Mouse (Mus musculus) ES-E14 (cell line): Measurements from ENCODE around the gene Mepe. TPM values are rescaled to one million over a fixed set of nuclear protein-coding genes. Genes with fewer than 3 reads are reported as not detected.

ENCODE experiments used
- DNase-seq: peaks from one replicate; pipeline ENCODE4 v3.0.0-alpha.2; 2013; ENCODE audit warnings: low read depth, low spot score
- H3K27ac ChIP-seq: 2 replicates; pipeline ENCODE4 v1.5.1; 2012; ENCODE audit warnings: low read depth, mild to moderate bottlenecking, low read length, moderate library complexity, mixed read lengths; ENCODE audit not compliant: poor library complexity, insufficient read depth, severe bottlenecking
- H3K36me3 ChIP-seq: 2 replicates; pipeline ENCODE4 v1.6.1; 2012; ENCODE audit warnings: mild to moderate bottlenecking, low read length, moderate library complexity, mixed read lengths; ENCODE audit not compliant: control insufficient read depth, poor library complexity, insufficient read depth, severe bottlenecking
- H3K4me1 ChIP-seq, 2 experiments: fragments of 150-350 bp in 1 of 2; sonication (generic) in 1 of 2; 2 replicates each; pipeline ENCODE4 v1.6.1; 2012; ENCODE audit warnings: low read length in 2 of 2, mild to moderate bottlenecking in 1 of 2, mixed read lengths in 1 of 2; ENCODE audit not compliant: control insufficient read depth in 2 of 2, insufficient read depth in 2 of 2, poor library complexity in 1 of 2
- H3K4me3 ChIP-seq, 2 experiments: fragments of 150-350 bp in 1 of 2; sonication (generic) in 1 of 2; 2 replicates each; pipeline ENCODE4 v1.5.1; 2012; ENCODE audit warnings: low read length in 2 of 2, low read depth in 1 of 2, mild to moderate bottlenecking in 1 of 2, mixed read lengths in 1 of 2; ENCODE audit not compliant: insufficient read depth in 1 of 2, poor library complexity in 1 of 2, severe bottlenecking in 1 of 2
- H3K9ac ChIP-seq: 2 replicates; pipeline ENCODE4 v1.6.1; 2012; ENCODE audit warnings: low read depth, mild to moderate bottlenecking, low read length, mixed read lengths; ENCODE audit not compliant: poor library complexity, insufficient read depth, severe bottlenecking
- H3K9me3 ChIP-seq: fragments of 150-350 bp; sonication (generic); 2 replicates; pipeline ENCODE4 v1.6.1; 2012; ENCODE audit warnings: low read depth, mild to moderate bottlenecking, low read length; ENCODE audit not compliant: control insufficient read depth, insufficient read depth
- CHD2 ChIP-seq: IDR thresholded peaks from 2 replicates; pipeline ENCODE4 v1.6.1; 2014; ENCODE audit warnings: mild to moderate bottlenecking, low read depth, low read length, inconsistent platforms
- HCFC1 ChIP-seq: IDR thresholded peaks from 2 replicates; pipeline ENCODE4 v1.6.1; 2012; ENCODE audit warnings: low read length, inconsistent platforms, borderline replicate concordance; ENCODE audit not compliant: insufficient read depth
- MAFK ChIP-seq: IDR thresholded peaks from 2 replicates; pipeline ENCODE4 v1.6.1; 2014; ENCODE audit warnings: mild to moderate bottlenecking, low read depth, low read length, inconsistent platforms; ENCODE audit not compliant: insufficient read depth
- ZC3H11A ChIP-seq: IDR thresholded peaks from 2 replicates; pipeline ENCODE4 v1.6.1; 2012; ENCODE audit warnings: low read depth, mild to moderate bottlenecking, inconsistent platforms, low read length, borderline replicate concordance
- ZNF384 ChIP-seq: IDR thresholded peaks from 2 replicates; pipeline ENCODE4 v1.6.1; 2012; ENCODE audit warnings: low read depth, low read length, inconsistent platforms
- in situ Hi-C, 2 experiments: fragments of 600-800 bp; cut with MboI; formaldehyde crosslinking; loops; one replicate each; pipeline ENCODE4 v1.15.1; 2025; ENCODE audit warnings: low sequenced_read_pairs in 2 of 2, inconsistent platforms in 1 of 2; ENCODE audit not compliant: unreplicated experiment in 2 of 2
- total RNA-seq: library from RNA; depleted of rRNA; stranded (reverse); fragments of 300-350 nt; gene quantifications from 2 replicates; pipeline ENCODE4 v1.2.3, GENCODE M21; 2012

The Mepe gene
- total RNA-seq, 1 experiment = not detected

DNA sequence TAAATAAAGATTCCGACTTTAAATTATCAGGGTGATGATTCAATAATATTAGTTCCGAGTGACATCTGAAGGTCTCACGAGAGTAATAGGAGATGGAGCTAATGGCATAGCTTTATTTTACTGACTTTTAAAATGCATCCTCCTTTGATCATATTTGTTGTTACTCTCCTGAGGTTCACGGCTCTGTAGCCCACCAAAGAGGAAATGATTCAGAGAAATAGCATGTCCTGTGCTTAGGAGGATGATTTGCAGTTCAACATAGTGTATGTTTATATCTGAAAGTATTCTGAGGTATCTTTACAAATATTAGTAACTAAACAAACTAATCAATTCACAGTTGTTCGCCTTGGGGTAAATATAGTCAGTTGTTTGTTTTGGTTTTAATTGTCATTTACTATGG is 32.4 kb downstream of the Mepe start:
- no peaks in the 10 kb centered on the region for H3K36me3 ChIP-seq
- TF ChIP-seq CHD2 (no peak), MAFK (no peak), ZNF384 (no peak), ZC3H11A (no peak), HCFC1 (no peak)
- H3K9ac ChIP-seq = no peak overlapping the region
- DNase-seq = no peak
- H3K4me3 ChIP-seq = no peak overlapping the region
- no peaks in the 10 kb centered on the region for H3K4me1 ChIP-seq
- in situ Hi-C loops = no loop called here
- no peak overlapping the region for H3K27ac ChIP-seq
- H3K9me3 ChIP-seq = no peaks in the 10 kb centered on the region; the same call in 1 of the 2 replicates

DNA sequence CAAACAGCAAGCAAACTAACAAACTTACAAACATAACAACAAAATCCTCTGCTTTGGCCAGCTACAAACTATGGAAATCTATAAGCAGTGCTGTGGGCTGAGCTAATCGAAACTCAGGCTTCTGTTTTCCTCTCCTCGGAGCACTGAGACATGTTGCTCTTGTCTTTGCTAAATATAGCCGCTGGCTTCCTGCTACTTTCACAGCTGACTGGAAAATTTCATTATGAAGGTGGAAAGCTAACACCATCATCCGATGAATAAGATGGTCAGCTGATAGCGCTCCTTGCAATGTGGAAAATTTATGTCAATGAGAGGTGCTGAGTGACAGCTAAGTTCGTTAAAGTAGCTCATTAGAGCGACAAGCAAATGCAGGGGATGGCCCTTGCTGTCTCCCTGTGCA is 33.5 kb downstream of the Mepe start:
- no peak overlapping the region for H3K9ac ChIP-seq
- in situ Hi-C loops = no loop called here

GRCm38 (mm10) chr5:104359257-104359656 is 34.1 kb downstream of the Mepe start:
- H3K4me1 ChIP-seq = no peaks in the 10 kb centered on the region
- H3K27ac ChIP-seq = no peak overlapping the region
- no peak overlapping the region for H3K4me3 ChIP-seq
- H3K36me3 ChIP-seq = no peaks in the 10 kb centered on the region
- no peaks in the 10 kb centered on the region; the same call in 1 of the 2 replicates for H3K9me3 ChIP-seq
- H3K9ac ChIP-seq = no peak overlapping the region
- no peak for DNase-seq
- in situ Hi-C loops = no loop called here
- TF ChIP-seq ZNF384 = no peak
- TF ChIP-seq MAFK = no peak
- no peak for TF ChIP-seq ZC3H11A
- TF ChIP-seq CHD2 = no peak
- no peak for TF ChIP-seq HCFC1

More for the DNA sequence above, 33.5 kb downstream of the Mepe start:
- Histone ChIP-seq H3K27ac (no peak overlapping the region), H3K4me1 (no peaks in the 10 kb centered on the region), H3K9me3 (no peaks in the 10 kb centered on the region; the same call in 1 of the 2 replicates), H3K36me3 (no peaks in the 10 kb centered on the region), H3K4me3 (no peak overlapping the region)
- TF ChIP-seq HCFC1 = no peak
- DNase-seq = no peak

GRCm38 (mm10) chr5:104370580-104370979 is 45.5 kb downstream of the Mepe start:
- H3K4me1 ChIP-seq = peaks cover 0 to 2% of the 10 kb centered on the region in 2 experiments; a peak in 1 of 4 replicates
- H3K27ac ChIP-seq = no peak overlapping the region
- TF ChIP-seq CHD2 (no peak), ZNF384 (no peak), MAFK (no peak), HCFC1 (no peak), ZC3H11A (no peak)
- no peak overlapping the region for H3K4me3 ChIP-seq
- H3K9me3 ChIP-seq = no peaks in the 10 kb centered on the region
- DNase-seq = no peak
- H3K36me3 ChIP-seq = no peaks in the 10 kb centered on the region
- in situ Hi-C loops = no loop called here
- H3K9ac ChIP-seq = no peak overlapping the region

GRCm38 (mm10) chr5:104371284-104371683 is 46.2 kb downstream of the Mepe start:
- no peaks in the 10 kb centered on the region for H3K36me3 ChIP-seq
- H3K9ac ChIP-seq = no peak overlapping the region
- H3K27ac ChIP-seq = no peak overlapping the region
- in situ Hi-C loops = no loop called here
- H3K4me1 ChIP-seq = peaks cover 0 to 2% of the 10 kb centered on the region in 2 experiments; a peak in 1 of 4 replicates
- no peak for TF ChIP-seq ZC3H11A
- TF ChIP-seq ZNF384 = no peak
- TF ChIP-seq MAFK = no peak
- TF ChIP-seq HCFC1 = no peak
- TF ChIP-seq CHD2 = no peak
- DNase-seq = no peak
- no peaks in the 10 kb centered on the region for H3K9me3 ChIP-seq
- H3K4me3 ChIP-seq = no peak overlapping the region
